Comparison of ENCODE assay signal across 8 mouse cellular contexts in the genomic region with DNA sequence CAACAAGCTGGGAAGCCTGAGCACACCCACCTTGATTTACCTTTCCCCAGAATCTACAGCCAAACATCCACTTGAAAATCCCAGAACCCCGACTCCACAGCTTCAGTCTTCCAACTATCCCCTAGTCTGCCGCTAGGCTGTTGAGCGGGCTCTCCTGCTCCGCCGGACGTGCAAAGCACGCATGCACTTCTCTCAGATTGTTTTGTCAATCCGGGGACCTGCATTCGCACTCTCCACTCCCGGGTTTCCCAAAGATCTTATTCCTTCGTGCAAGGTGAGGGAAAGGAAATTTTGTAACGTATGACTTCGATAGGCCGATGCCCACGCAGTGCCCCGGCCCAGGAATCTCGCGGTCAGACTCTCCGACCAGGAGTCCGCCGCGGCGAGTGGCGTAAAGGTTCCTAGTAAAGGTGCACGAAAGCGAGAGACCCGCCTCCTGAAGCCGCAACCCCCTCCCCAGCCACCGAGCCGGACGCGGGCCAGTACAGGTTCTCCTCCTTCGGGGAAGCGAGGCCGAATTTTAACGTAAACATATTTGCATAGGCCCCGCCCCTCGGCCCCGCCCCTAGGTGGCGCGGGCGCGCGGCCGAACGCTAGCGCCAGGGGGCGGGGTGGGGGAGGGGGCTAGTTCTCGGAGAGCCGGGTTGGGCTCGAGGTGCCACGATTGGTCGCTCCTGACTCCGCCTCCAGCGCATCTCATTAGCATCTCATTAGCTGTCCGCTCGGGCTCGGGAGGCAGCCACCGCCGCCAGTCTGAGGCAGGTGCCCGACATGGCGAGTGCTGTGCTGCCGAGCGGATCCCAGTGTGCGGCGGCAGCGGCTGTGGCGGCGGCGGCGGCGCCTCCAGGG. TPM values are rescaled to one million over a fixed set of nuclear protein-coding genes. Genes with fewer than 3 reads are reported as not detected.
DNase-seq lines count a peak whose midpoint lies in the region; ATAC-seq and TF ChIP-seq lines count a peak whose summit lies in the region.

Cadm1 (plus strand) TSS at position 572 of the 849 bp plus-strand sequence.

- WGBS in embryonic facial prominence, embryonic 13.5 days = under 1% methylated on average over 72 of the region's 72 CpGs
- under 1% methylated on average over 72 of the region's 72 CpGs for WGBS in intestine, postnatal 0 days

- no peaks in the 10 kb centered on the region for H3K36me3 ChIP-seq in embryonic facial prominence, embryonic 13.5 days
- H3K36me3 ChIP-seq in intestine, postnatal 0 days (ENCODE audit: control insufficient read depth, insufficient read depth) = no peaks in the 10 kb centered on the region

- intact Hi-C loops in left cerebral cortex, postnatal 25 days (cut with DNase I) = loop anchor here (2.0 to 10.0 kb wide), 5 partner anchors 57 to 793 kb away; no protein-coding TSS in a partner anchor

- H3K4me2 ChIP-seq in embryonic facial prominence, embryonic 13.5 days = peak within 1 kb of the TSS; percentile 94
- peak within 1 kb of the TSS; percentile 99 for H3K4me2 ChIP-seq in intestine, postnatal 0 days (replicated peaks; ENCODE audit: low read depth)

- DNase-seq in adrenal gland, postnatal 4 days (ENCODE audit: low spot score in 2 of 2) = peak; percentile 76 to 88
- DNase-seq in heart, adult 11 months = peak; percentile 100
- peak; percentile 97 to 99 for DNase-seq in left cerebral cortex, postnatal 25 days (ENCODE audit: low spot score in 2 of 2)
- DNase-seq in right cerebral cortex, postnatal 14 days = peak; percentile 94
- peak; percentile 95 for DNase-seq in urinary bladder, postnatal 14 days (ENCODE audit: low spot score)

- peak; percentile 74 for TF ChIP-seq CTCF in intestine, postnatal 0 days (IDR thresholded peaks at IDR 0.05; ENCODE audit: low read depth)

- peak within 1 kb of the TSS; percentile 73 for H3K4me3 ChIP-seq in embryonic facial prominence, embryonic 13.5 days
- peak within 1 kb of the TSS; percentile 67 for H3K4me3 ChIP-seq in intestine, postnatal 0 days (ENCODE audit: low read depth, low read length)

- no peaks in the 10 kb centered on the region for H3K9me3 ChIP-seq in embryonic facial prominence, embryonic 13.5 days
- H3K9me3 ChIP-seq in intestine, postnatal 0 days (ENCODE audit: control insufficient read depth) = no peaks in the 10 kb centered on the region

- peaks cover 27% of the 10 kb centered on the region for H3K4me1 ChIP-seq in embryonic facial prominence, embryonic 13.5 days
- H3K4me1 ChIP-seq in intestine, postnatal 0 days (replicated peaks; ENCODE audit: control insufficient read depth, insufficient read depth, low read length) = no peaks in the 10 kb centered on the region; the same call in 1 of the 2 replicates

- peak; percentile 95 for ATAC-seq in embryonic facial prominence, embryonic 13.5 days (ENCODE audit: insufficient number of reproducible peaks, insufficient read depth, low FRiP score, low TSS enrichment, low read depth)
- ATAC-seq in intestine, postnatal 0 days = peak; percentile 98
- ATAC-seq in megakaryocyte-erythroid progenitor cell, adult 5-6 weeks (replicated peaks; ENCODE audit: low FRiP score, low TSS enrichment, poor library complexity, severe bottlenecking) = peak; percentile 100

- peak within 1 kb of the TSS; percentile 83 for H3K27ac ChIP-seq in embryonic facial prominence, embryonic 13.5 days
- peak within 1 kb of the TSS; percentile 36; the same call in 1 of the 2 replicates for H3K27ac ChIP-seq in intestine, postnatal 0 days (ENCODE audit: low read depth, low read length)

- peak within 1 kb of the TSS; percentile 84 for H3K9ac ChIP-seq in embryonic facial prominence, embryonic 13.5 days
- peak within 1 kb of the TSS; percentile 58 for H3K9ac ChIP-seq in intestine, postnatal 0 days (ENCODE audit: low read depth, low read length)

- H3K27me3 ChIP-seq in embryonic facial prominence, embryonic 13.5 days = peaks cover 28% of the 10 kb centered on the region
- peaks cover 38% of the 10 kb centered on the region for H3K27me3 ChIP-seq in intestine, postnatal 0 days (replicated peaks; ENCODE audit: control insufficient read depth, insufficient read depth, low read length)

RNA-seq across cellular contexts. Expression of gene Cadm1, which starts in this region (rescaled TPM):
- 10 to 100 TPM; 60.4 to 67.9 TPM for total RNA-seq in adrenal gland, postnatal 4 days (2021)
- 53.0 and 57.8 TPM in 2 replicates for polyA plus RNA-seq in embryonic facial prominence, embryonic 13.5 days (2015; fragmentation: Nextera tagmentation; extraction: Ambion mirVana)
- polyA plus RNA-seq in intestine, postnatal 0 days (2015; fragmentation: Nextera tagmentation; extraction: Ambion mirVana) = 20.1 and 20.9 TPM in 2 replicates
- total RNA-seq in left cerebral cortex, postnatal 25 days (2021) = 100 to 1,000 TPM; 214 to 251 TPM
- total RNA-seq in megakaryocyte-erythroid progenitor cell, adult 5-6 weeks (2014; fragmentation: Nextera tagmentation) = not detected in 2 replicates
- total RNA-seq in megakaryocyte-erythroid progenitor cell, adult 5-6 weeks (2017) = not detected in 2 replicates

Comparison
In these comparisons a context has a peak if more than half of its experiments do, and no peak if none do; other contexts are left out.
1. Peak in every context shown above with its lines: DNase-seq, ATAC-seq, H3K4me3 ChIP-seq and H3K27ac ChIP-seq.
2. RNA of gene Cadm1 (total RNA-seq): 214 to 251 TPM in left cerebral cortex, postnatal 25 days and 60.4 to 67.9 TPM in adrenal gland, postnatal 4 days; not detected in megakaryocyte-erythroid progenitor cell, adult 5-6 weeks; every median in the first group is over 10 times any median in the second.
3. Peak in ATAC-seq in megakaryocyte-erythroid progenitor cell, adult 5-6 weeks; RNA of the gene not detected or under 1 TPM.